In genomic region chr17:84156748-84157742, GRCm38 (mm10) we compare ENCODE assay signal across 9 mouse cellular contexts. TPM values are rescaled to one million over a fixed set of nuclear protein-coding genes. Genes with fewer than 3 reads are reported as not detected.
DNase-seq lines count a peak whose midpoint lies in the region; ATAC-seq and TF ChIP-seq lines count a peak whose summit lies in the region.
"Had no signal": no experiment of that assay in that cellular context is flagged by ENCODE, and none has a peak within 500 bp of the region (broad histone marks: within the 10 kb centered on the region; RNA-seq: fewer than 3 reads in every experiment).

No protein-coding gene starts in this region.

- peaks cover 41 to 70% of the 10 kb centered on the region in 2 experiments for H3K4me1 ChIP-seq in MEL (ENCODE audit: control insufficient read depth in 1 of 2, insufficient read depth in 2 of 2, low read length in 2 of 2)
- H3K4me1 ChIP-seq in hindbrain, embryonic 11.5 days (replicated peaks; ENCODE audit: control insufficient read depth, insufficient read depth, low read length): 0 out of 2 replicates have a peak, but pooled peaks cover 2% of the 10 kb centered on the region

- no peaks in the 10 kb centered on the region for H3K27me3 ChIP-seq in MEL (ENCODE audit: control insufficient read depth in 1 of 2, insufficient read depth in 2 of 2, low read length in 2 of 2)
- H3K27me3 ChIP-seq in hindbrain, embryonic 11.5 days (ENCODE audit: control insufficient read depth, insufficient read depth, low read length): 0 out of 2 replicates have a peak, but pooled peaks cover 3% of the 10 kb centered on the region

- peak; percentile 67 to 75; a peak in 3 of 4 replicates for TF ChIP-seq EP300 in MEL (IDR thresholded peaks at IDR 0.05; ENCODE audit: low read depth in 1 of 2, low read length in 2 of 2)

- peaks cover 0 to 58% of the 10 kb centered on the region in 2 experiments; a peak in 2 of 4 replicates for H3K36me3 ChIP-seq in MEL (ENCODE audit: control insufficient read depth in 1 of 2, insufficient read depth in 2 of 2, low read length in 2 of 2)
- no peaks in the 10 kb centered on the region for H3K36me3 ChIP-seq in hindbrain, embryonic 11.5 days (ENCODE audit: control insufficient read depth, insufficient read depth, low read length)

- WGBS in hindbrain, embryonic 11.5 days: 36% methylated on average over 19 of the region's 19 CpGs

- H3K27ac ChIP-seq in MEL (ENCODE audit: control insufficient read depth, low read depth, low read length): peak overlapping the region; percentile 95
- H3K27ac ChIP-seq in hindbrain, embryonic 11.5 days (ENCODE audit: low read depth, low read length): no peak overlapping the region
- H3K27ac ChIP-seq: hindbrain, embryonic 14.5 days had no signal

- no peak for TF ChIP-seq RAD21 in MEL (IDR thresholded peaks at IDR 0.05; ENCODE audit: low read depth, low read length)

- TF ChIP-seq CTCF in MEL (IDR thresholded peaks at IDR 0.05 in 2 of 3, conservative IDR thresholded peaks at IDR 0.05 in 1 of 3; ENCODE audit: control insufficient read depth in 1 of 3, insufficient read depth in 1 of 3, low read depth in 2 of 3, low read length in 3 of 3, poor library complexity in 1 of 3, severe bottlenecking in 1 of 3): no peak

- peak; percentile 16 for DNase-seq in adrenal gland, adult 2 months
- DNase-seq in adrenal gland, adult (ENCODE audit: inconsistent age in 2 of 2, low spot score in 1 of 2): no peak
- DNase-seq in MEL (ENCODE audit: low read depth, low spot score): peak; percentile 96
- peak; percentile 91 for DNase-seq in kidney, postnatal 14 days
- DNase-seq in lung, postnatal 36 days: peak; percentile 75
- DNase-seq in hindbrain, embryonic 11.5 days (ENCODE audit: low spot score): no peak
- DNase-seq in layer of hippocampus, adult 18-20 months (ENCODE audit: low spot score in 2 of 2): no peak

- no peak for ATAC-seq in hindbrain, embryonic 11.5 days (ENCODE audit: low FRiP score)
- ATAC-seq in erythroblast, adult 5-6 weeks (replicated peaks; ENCODE audit: low FRiP score, poor library complexity, severe bottlenecking): no peak

- no peak overlapping the region for H3K4me2 ChIP-seq in hindbrain, embryonic 11.5 days (replicated peaks; ENCODE audit: low read depth, low read length)
- H3K4me2 ChIP-seq: hindbrain, embryonic 14.5 days had no signal

- H3K79me2 ChIP-seq in MEL (ENCODE audit: control insufficient read depth, insufficient read depth, low read length, poor library complexity): peaks cover 9% of the 10 kb centered on the region; the same call in 1 of the 2 replicates

- TF ChIP-seq POLR2A in MEL (IDR thresholded peaks at IDR 0.05; ENCODE audit: control insufficient read depth in 1 of 2, insufficient read depth in 1 of 2, low read depth in 1 of 2, low read length in 2 of 2, poor library complexity in 1 of 2): peak; percentile 35 to 76; a peak in 2 of 4 replicates

- H3K9me3 ChIP-seq in MEL (replicated peaks; ENCODE audit: insufficient read depth, low read length): no peaks in the 10 kb centered on the region
- H3K9me3 ChIP-seq in hindbrain, embryonic 11.5 days (ENCODE audit: control insufficient read depth, low read length): no peaks in the 10 kb centered on the region

- H3K4me3 ChIP-seq in MEL (ENCODE audit: control insufficient read depth in 1 of 2, insufficient read depth in 1 of 2, low read depth in 2 of 2, low read length in 2 of 2): peak overlapping the region; percentile 27 to 43
- H3K4me3 ChIP-seq in hindbrain, embryonic 11.5 days (ENCODE audit: low read depth, low read length): no peak overlapping the region

- H3K9ac ChIP-seq in MEL (ENCODE audit: control insufficient read depth, low read depth, low read length, poor library complexity, severe bottlenecking): peak overlapping the region; percentile 78
- no peak overlapping the region for H3K9ac ChIP-seq in hindbrain, embryonic 11.5 days (ENCODE audit: low read depth, low read length)
- H3K9ac ChIP-seq: hindbrain, embryonic 14.5 days had no signal

TF ChIP-seq in MEL, 35 proteins besides CTCF, POLR2A, EP300 and RAD21:
- peak; percentile 85 for TF ChIP-seq GATA1 (IDR thresholded peaks at IDR 0.05; ENCODE audit: low read depth, low read length)
- no peak for TF ChIP-seq USF2 (IDR thresholded peaks at IDR 0.05; ENCODE audit: borderline replicate concordance in 1 of 2, insufficient read depth in 1 of 2, low read depth in 1 of 2, low read length in 2 of 2)
- TF ChIP-seq CHD2 (IDR thresholded peaks at IDR 0.05; ENCODE audit: low read length): peak; percentile 84
- TF ChIP-seq GABPA (IDR thresholded peaks at IDR 0.05; ENCODE audit: low read depth, low read length): no peak
- TF ChIP-seq UBTF (IDR thresholded peaks at IDR 0.05; ENCODE audit: borderline replicate concordance, insufficient read depth, low read depth, low read length): no peak
- TF ChIP-seq SIN3A (IDR thresholded peaks at IDR 0.05; ENCODE audit: low read length): peak; percentile 56; the same call in 1 of the 2 replicates
- peak; percentile 95 for TF ChIP-seq ELF1 (IDR thresholded peaks at IDR 0.05; ENCODE audit: low read depth, low read length)
- TF ChIP-seq ZKSCAN1 (IDR thresholded peaks at IDR 0.05; ENCODE audit: low read depth, low read length): no peak
- TF ChIP-seq POLR2AphosphoS2 (IDR thresholded peaks at IDR 0.05; ENCODE audit: low read length): peak; percentile 43; the same call in 1 of the 2 replicates
- TF ChIP-seq ZNF384 (IDR thresholded peaks at IDR 0.05; ENCODE audit: low read depth, low read length): no peak
- no peak for TF ChIP-seq ZC3H11A (IDR thresholded peaks at IDR 0.05; ENCODE audit: low read depth, low read length)
- TF ChIP-seq MXI1 (IDR thresholded peaks at IDR 0.05; ENCODE audit: low read depth, low read length): 0 out of 2 replicates have a peak, but pooled peaks have one; percentile 57
- TF ChIP-seq RCOR1 (IDR thresholded peaks at IDR 0.05; ENCODE audit: low read depth, low read length): peak; percentile 32; the same call in 1 of the 2 replicates
- no peak for TF ChIP-seq SMC3 (IDR thresholded peaks at IDR 0.05; ENCODE audit: low read depth, low read length)
- TF ChIP-seq NELFE (IDR thresholded peaks at IDR 0.05; ENCODE audit: low read depth, low read length): peak; percentile 80
- TF ChIP-seq HCFC1 (IDR thresholded peaks at IDR 0.05; ENCODE audit: low read depth, low read length): peak; percentile 76
- TF ChIP-seq ZMIZ1 (IDR thresholded peaks at IDR 0.05; ENCODE audit: low read depth, low read length): peak; percentile 81
- TF ChIP-seq TBP (IDR thresholded peaks at IDR 0.05; ENCODE audit: low read depth, low read length): peak; percentile 95
- no peak for TF ChIP-seq JUND (IDR thresholded peaks at IDR 0.05; ENCODE audit: low read depth, low read length)
- no peak for TF ChIP-seq CHD1 (IDR thresholded peaks at IDR 0.05; ENCODE audit: low read depth, low read length)
- no peak for TF ChIP-seq KAT2A (conservative IDR thresholded peaks at IDR 0.05; ENCODE audit: low read depth, low read length)
- no peak for TF ChIP-seq MAX (IDR thresholded peaks at IDR 0.05; ENCODE audit: low read length)
- no peak for TF ChIP-seq MAFK (IDR thresholded peaks at IDR 0.05; ENCODE audit: borderline replicate concordance, low read depth, low read length)
- peak; percentile 58 for TF ChIP-seq MYC (IDR thresholded peaks at IDR 0.05; ENCODE audit: low read depth, low read length)
- peak; percentile 80 for TF ChIP-seq ETS1 (IDR thresholded peaks at IDR 0.05; ENCODE audit: low read depth, low read length)
- peak; percentile 23; the same call in 1 of the 2 replicates for TF ChIP-seq USF1 (IDR thresholded peaks at IDR 0.05; ENCODE audit: low read depth, low read length)
- TF ChIP-seq BHLHE40 (IDR thresholded peaks at IDR 0.05; ENCODE audit: borderline replicate concordance, low read depth, low read length): no peak
- TF ChIP-seq NRF1 (IDR thresholded peaks at IDR 0.05; ENCODE audit: insufficient read depth, low read depth, low read length, poor library complexity, severe bottlenecking): peak; percentile 35; the same call in 1 of the 2 replicates
- no peak for TF ChIP-seq MEF2A (IDR thresholded peaks at IDR 0.05; ENCODE audit: extremely low read depth, insufficient replicate concordance, low read depth, low read length, poor library complexity, severe bottlenecking)
- TF ChIP-seq MAZ (IDR thresholded peaks at IDR 0.05; ENCODE audit: low read depth, low read length): no peak
- no peak for TF ChIP-seq E2F4 (IDR thresholded peaks at IDR 0.05; ENCODE audit: borderline replicate concordance, low read depth, low read length)
- peak; percentile 71 for TF ChIP-seq TAL1 (IDR thresholded peaks at IDR 0.05; ENCODE audit: low read length)
- TF ChIP-seq MYB (IDR thresholded peaks at IDR 0.05; ENCODE audit: low read depth, low read length): no peak
- TF ChIP-seq POLR2AphosphoS5 (IDR thresholded peaks at IDR 0.05; ENCODE audit: borderline replicate concordance, low read depth, low read length): peak; percentile 67; the same call in 1 of the 2 replicates
- peak; percentile 70 for TF ChIP-seq TCF12 (IDR thresholded peaks at IDR 0.05; ENCODE audit: low read depth, low read length)
TF ChIP-seq in MEL: peak in this region for 18.

RNA-seq across cellular contexts. Expression of gene Zfp36l2, which starts 30.7 kb away (rescaled TPM):
- total RNA-seq in adrenal gland, adult 2 months (2021): 10 to 100 TPM; 53.6 to 87.6 TPM
- polyA plus RNA-seq in adrenal gland, adult 2 months (2012; rRNA removed): 159 and 170 TPM in 2 replicates
- 93.6 and 98.4 TPM in 2 replicates for total RNA-seq in MEL (2012; rRNA removed)
- polyA plus RNA-seq in MEL (2012; ENCODE audit: insufficient read depth in 1 of 2, insufficient read length in 2 of 2, low read depth in 1 of 2, low replicate concordance in 2 of 2, missing spikeins in 1 of 2): 100 to 1,000 TPM in 1 of 2 experiments, 10 to 100 TPM in 1; 68.5 to 174 TPM
- polyA plus RNA-seq in hindbrain, embryonic 11.5 days (2014; fragmentation: Nextera tagmentation; extraction: Ambion mirVana): 15.8 and 16.0 TPM in 2 replicates
- 10 to 100 TPM; 22.0 to 32.5 TPM for total RNA-seq in layer of hippocampus, adult 18-20 months (2021)
- 50.2 and 57.8 TPM in 2 replicates for total RNA-seq in erythroblast, adult 5-6 weeks (2015; ENCODE audit: low replicate concordance)
- 23.0 and 25.8 TPM in 2 replicates for total RNA-seq in erythroblast, adult 5-6 weeks (2017; ENCODE audit: low replicate concordance)

Comparison
In these comparisons a context has a peak if more than half of its experiments do, and no peak if none do; other contexts are left out.
1. DNase-seq: peak in adrenal gland, adult 2 months (single experiment), MEL (single experiment), kidney, postnatal 14 days (single experiment) and lung, postnatal 36 days (single experiment); none in adrenal gland, adult (0 of 2), hindbrain, embryonic 11.5 days (single experiment) and layer of hippocampus, adult 18-20 months (0 of 2).